Mouse (Mus musculus) E14TG2a.4 (cell line): ENCODE measurements around the gene Nr1h4.

Source experiments
- CTCF ChIP-seq: conservative IDR thresholded peaks from 2 replicates; pipeline ENCODE4 v1.5.1; 2014; ENCODE audit warnings: low read length
- POU5F1 ChIP-seq: IDR thresholded peaks from 2 replicates; pipeline ENCODE4 v1.6.1; 2014; ENCODE audit warnings: low read length, borderline replicate concordance

GRCm38 (mm10) chr10:89453794-89454193 lies 79.6 kb downstream of the Nr1h4 start:
- TF ChIP-seq CTCF: no peak
- TF ChIP-seq POU5F1: no peak
